Mouse (Mus musculus): ENCODE data around the gene Gm10518. TPM values are rescaled to one million over a fixed set of nuclear protein-coding genes. Genes with fewer than 3 reads are reported as not detected.

Gm10518 gene
- polyA plus RNA-seq (2014; fragmentation: Illumina TruSeq; extraction: RNeasy Lipid Tissue Mini Kit (QIAGEN cat#74804); ENCODE audit: low read depth, low replicate concordance): not detected

GRCm38 (mm10) chr1:179802610-179803512 lies at the start of gene Gm10518:
Gene Gm10518, plus strand, starts transcription at chr1:179803376.

GRCm38 (mm10) chr1:179803513-179804139 lies 450 bp downstream of the Gm10518 start, which contains the start of gene Ahctf1:
Gene Ahctf1, minus strand, starts transcription at chr1:179803680.

Other genes with a start within 250 kb of the Gm10518 start
- gene Sccpdh, start 135.2 kb upstream of the Gm10518 start, polyA plus RNA-seq (2014; fragmentation: Illumina TruSeq; extraction: RNeasy Lipid Tissue Mini Kit (QIAGEN cat#74804); ENCODE audit: low read depth, low replicate concordance): 38.8 TPM
- not detected for gene Kif28, start 58.1 kb upstream of the Gm10518 start, polyA plus RNA-seq (2014; fragmentation: Illumina TruSeq; extraction: RNeasy Lipid Tissue Mini Kit (QIAGEN cat#74804); ENCODE audit: low read depth, low replicate concordance)
- gene Ahctf1, start 304 bp downstream of the Gm10518 start, polyA plus RNA-seq (2014; fragmentation: Illumina TruSeq; extraction: RNeasy Lipid Tissue Mini Kit (QIAGEN cat#74804); ENCODE audit: low read depth, low replicate concordance): 29.8 TPM
- 32.0 TPM for gene Cdc42bpa, start 157.1 kb downstream of the Gm10518 start, polyA plus RNA-seq (2014; fragmentation: Illumina TruSeq; extraction: RNeasy Lipid Tissue Mini Kit (QIAGEN cat#74804); ENCODE audit: low read depth, low replicate concordance)

Measured in adipose tissue, adult 10 weeks (tissue).